Mouse (Mus musculus): ENCODE data around the gene Kdm4a.

Gene Kdm4a
- long read RNA-seq, experiment 1 = 0 reads
- long read RNA-seq, experiment 2, partial matches to known transcripts = 2 of 3 reads
- long read RNA-seq, experiment 2, other reads (novel, unspliced or antisense) = 1 of 3 reads

DNA sequence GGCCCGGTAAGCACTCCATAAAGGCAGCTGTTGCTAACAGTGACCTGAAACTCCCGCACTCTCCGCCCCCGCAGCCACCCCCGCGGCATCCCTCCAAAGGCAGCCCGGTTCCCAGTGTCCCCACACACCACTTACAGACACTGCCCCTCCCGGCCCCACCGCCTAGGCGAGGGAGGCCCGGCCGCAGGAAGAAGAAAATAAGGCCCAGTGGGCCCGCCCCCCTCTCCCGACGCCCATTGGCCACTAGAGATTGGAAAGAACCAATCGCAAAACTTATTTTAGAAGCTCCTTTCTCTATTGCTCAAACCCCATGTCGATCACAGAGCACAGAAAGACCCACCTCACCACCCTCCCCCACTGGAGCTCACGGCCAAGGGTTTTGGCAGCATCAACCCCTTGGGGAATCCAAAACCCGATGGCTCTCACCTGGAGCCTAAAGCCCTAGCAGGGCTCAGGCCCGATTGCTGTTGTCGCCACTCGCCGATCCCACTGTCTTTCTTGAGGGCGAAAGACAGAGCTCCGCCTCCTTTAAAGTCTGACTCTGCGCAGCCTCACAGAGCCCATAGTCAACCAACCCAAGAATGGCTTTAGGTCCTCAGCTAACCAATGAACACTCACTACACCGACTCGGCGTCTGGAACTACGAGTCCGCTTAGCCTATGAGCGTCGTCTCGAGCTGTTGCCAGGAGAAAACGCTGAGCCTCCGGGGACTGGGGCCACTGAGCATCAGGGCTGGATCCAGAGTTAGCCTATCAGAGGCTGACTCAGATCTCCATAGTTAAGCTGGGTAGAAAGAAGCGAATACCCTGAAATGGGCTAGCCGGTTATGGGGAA is at the start of gene Kdm4a:
Gene Kdm4a (minus strand): TSS at position 577 of the 834 bp plus-strand sequence.
- intact Hi-C loops (cut with DNase I) = no loop called here

DNA sequence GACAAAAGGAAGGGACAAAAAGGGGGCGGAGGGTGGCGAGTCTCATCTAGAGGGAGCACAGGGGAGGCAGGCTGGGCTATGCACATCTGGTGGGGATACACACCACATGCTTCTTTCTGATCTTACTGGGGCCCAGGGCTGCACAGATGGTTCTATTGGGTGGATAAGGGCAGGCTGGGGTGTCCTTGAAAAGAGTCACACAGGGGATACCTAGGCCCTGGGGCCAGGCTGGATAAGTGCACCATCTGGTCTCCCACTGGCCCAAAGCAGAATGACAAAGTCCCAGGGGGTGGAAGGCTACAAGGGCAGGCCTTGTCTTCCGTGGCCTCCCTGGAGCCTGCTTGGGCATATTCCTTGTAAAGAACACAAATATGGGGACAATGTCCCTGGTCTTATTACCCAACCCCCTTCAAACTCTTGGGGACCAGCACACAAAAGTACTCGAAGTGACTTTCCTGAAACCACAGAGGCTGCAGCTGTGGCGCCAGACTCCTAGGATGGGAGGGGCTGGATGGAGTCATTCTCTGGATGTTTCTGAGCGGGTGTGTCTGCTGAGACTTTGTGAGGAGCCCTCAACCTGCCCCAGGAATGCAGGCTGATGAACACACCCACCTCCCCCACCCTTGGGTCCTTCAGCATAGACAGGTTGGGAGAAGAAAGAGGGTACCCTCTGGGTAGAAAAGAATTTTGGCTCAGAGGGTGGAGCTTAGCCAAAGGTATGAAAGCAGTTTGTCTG is 49.4 kb upstream of the Kdm4a start:
- intact Hi-C loops (cut with DNase I) = no loop called here

DNA sequence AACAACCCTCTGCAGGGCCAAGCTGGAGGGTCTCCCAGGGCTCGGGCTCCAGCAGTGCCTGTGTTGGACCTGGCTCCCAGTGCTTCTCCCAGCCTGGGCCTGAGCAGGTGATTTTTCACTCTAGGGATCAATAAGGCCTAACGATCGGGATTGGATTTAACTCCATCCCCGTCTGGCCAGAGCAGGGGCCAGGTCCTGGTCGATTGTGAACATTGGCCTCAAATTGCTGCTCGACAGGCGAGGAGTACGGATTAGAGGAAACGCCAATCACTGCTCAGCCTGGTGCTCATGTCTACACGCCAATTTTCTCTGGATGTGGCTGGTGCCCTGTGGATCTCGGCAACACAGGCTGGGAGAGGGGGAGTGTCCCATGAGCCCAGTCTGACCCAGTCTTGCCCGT is 47.6 kb upstream of the Kdm4a start:
- intact Hi-C loops (cut with DNase I) = no loop called here

DNA sequence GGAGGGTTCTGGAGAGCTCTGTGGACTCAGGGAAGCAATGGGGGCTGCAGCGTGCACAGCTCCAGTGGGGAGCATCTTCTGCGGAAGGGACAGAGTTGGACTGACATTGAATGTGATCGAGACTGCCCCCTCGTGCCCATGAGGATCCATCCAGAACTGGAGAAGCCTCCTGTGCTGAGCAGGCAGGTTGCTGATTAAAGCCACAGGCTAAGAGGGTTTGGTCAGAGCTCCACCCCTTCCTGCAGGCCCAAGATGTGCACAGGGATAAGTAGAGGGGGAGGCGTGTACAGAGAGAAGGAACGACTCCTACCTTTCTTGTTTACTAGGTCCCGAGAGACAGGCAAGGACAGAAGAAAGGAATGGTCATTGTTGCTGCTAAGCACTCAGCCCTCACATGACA is 41.4 kb upstream of the Kdm4a start:
- intact Hi-C loops (cut with DNase I) = no loop called here

DNA sequence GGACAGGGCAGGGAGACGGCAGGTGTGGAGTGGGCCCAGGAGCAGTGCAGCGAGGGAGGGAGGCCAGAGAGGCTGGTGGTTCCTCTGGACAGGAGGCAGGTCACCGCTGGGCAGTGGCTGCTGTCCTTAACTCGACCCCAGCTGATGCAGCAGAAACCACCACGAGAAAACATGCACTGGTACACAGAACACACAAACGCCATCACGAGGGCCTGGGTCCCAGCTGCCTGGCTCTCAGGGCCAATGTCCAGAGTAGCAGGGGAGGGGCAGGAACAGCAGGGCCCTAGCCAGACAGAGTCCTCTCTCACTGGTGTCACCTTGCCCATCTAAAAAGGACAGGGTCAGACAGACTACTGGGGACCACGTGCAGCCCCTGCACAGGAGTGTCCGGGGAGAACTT is 40.9 kb upstream of the Kdm4a start:
- intact Hi-C loops (cut with DNase I) = no loop called here

DNA sequence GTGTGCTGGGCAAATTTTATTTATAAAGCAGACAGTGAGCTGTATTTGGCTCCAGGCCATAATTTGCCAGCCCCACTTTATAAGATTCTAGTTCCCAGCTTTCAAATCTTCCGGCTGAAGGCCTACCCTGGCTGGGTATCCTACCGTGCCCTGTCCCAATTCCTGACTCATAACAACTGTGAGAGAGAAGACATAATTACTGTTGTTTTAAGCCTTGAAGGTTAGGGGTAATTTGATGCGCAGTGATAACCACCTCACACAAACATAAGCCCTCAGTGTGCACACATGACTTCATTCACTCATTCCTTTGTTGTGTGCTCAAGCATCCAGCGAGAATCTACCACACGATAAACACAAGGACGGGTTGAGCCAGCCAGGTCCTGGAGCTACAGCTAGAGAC is 39.6 kb upstream of the Kdm4a start:
- intact Hi-C loops (cut with DNase I) = loop anchor here (10.0 kb wide), 1 partner anchor 355 kb away; no protein-coding TSS in a partner anchor

DNA sequence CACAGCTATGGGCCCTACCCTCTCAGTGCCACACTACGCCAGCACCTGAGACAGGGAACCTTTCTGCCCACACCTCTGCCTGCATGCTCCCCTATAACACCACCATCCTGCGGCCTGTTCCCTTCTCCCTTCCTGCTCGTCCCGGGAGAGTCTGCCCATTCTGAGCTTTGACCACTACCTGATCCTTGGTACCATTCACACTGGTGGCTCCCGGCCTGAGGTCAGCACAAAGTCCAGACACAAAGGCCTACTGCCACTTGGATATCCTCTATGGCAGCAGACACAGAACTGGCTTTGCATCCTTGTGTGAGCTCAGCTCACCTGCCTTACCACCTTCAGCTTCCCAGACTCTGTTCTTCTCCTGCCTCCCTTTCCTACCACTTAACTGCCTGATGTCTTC is 38.7 kb upstream of the Kdm4a start:
- intact Hi-C loops (cut with DNase I) = loop anchor here (10.0 kb wide), 1 partner anchor 356 kb away; no protein-coding TSS in a partner anchor

DNA sequence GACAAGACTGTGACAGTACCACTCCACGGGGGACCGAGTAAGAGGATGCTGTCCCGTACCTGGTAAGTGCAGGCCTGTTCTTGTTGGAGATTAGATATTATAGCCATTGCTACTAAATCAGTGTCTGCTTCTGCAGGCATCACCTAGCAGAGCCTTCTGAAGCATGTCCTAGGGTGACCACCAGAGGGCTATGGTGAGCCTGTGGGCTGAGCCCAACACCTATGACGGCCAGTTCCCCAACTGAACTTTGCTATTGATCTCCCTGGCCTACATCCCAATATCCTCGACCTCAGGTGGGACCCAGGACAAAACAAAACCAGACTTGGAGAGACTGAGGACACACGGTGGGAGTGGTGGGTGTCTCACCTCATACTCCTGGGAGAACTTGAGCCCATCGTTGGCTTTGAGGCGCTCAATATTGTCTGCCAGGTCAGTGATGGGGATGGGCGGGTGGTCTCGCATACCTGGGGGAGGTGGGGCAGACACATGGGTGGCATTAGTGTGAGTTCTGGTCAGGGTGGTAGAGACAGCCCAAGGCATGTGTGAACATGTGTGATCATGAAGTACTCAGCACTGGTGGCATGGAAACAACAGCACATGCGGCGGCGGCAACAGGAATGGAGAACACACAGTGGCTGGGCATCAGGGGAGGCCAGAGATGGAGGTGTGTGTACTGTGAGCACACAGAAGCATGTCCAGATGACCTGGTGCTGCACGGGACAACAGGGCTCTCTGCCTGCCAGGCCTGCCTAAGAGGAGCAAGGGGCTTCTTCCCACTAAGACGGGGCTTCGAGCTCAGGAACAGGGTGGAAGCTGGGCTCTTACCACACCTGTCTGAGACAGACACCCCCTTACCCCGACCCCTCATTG is 37.1 kb upstream of the Kdm4a start:
- intact Hi-C loops (cut with DNase I) = loop anchor here (1.0 to 10.0 kb wide), 2 partner anchors 76 to 358 kb away; no protein-coding TSS in a partner anchor

DNA sequence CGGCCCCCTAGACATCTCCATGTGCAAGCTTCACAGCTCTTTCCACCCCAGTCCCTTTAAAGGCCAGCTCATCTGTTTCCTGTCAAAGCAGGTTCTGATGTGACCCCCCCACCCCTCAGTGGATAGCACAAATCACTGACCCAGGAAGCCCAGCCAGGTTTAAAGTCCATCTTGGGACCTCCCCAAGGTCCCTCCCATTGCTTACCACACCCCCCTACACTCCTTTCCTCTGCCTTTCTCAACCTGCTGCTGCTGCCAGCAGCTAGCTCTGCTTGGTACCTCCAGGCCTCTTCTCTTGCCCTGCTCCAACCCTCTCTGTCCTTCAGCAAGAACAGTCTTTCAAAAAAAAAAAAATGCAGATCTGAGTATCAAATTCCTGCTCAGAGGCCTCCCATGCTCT is 35.0 kb upstream of the Kdm4a start:
- intact Hi-C loops (cut with DNase I) = loop anchor here (10.0 kb wide), 1 partner anchor 360 kb away; no protein-coding TSS in a partner anchor

DNA sequence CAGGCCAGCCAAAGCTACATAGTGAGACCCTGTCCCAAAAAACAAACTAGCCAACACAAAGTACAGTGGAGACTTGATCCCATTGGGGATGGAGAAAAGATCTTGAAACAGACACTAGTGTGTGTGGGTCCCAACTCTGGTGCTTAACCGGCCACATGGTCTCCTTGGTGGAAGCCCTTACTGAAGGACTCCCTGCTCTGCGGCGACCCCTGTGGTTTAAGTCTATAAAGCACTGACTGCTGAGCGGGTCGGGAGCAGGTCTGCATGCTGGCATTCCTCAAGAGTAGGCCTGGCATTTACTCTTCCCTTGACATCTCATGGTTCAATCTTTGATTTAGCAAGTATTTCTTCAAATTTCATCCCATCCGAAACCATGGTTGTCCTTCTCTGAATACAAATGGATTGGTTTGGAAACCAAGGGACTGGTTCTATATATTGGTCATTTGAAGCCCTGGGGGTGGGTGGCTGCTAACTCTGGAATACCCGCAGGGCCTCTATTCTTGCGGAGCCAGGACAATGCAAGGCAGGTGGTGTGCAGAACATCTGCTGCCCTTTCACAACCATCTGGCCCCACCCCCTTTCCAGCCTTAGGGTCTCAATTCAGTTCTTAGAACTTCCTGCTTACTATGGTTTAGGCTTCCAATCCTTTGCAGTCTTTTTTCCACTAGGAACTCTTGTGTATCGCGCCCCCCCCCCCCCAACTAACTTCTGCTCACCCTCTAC is 27.2 kb upstream of the Kdm4a start:
- intact Hi-C loops (cut with DNase I) = no loop called here

DNA sequence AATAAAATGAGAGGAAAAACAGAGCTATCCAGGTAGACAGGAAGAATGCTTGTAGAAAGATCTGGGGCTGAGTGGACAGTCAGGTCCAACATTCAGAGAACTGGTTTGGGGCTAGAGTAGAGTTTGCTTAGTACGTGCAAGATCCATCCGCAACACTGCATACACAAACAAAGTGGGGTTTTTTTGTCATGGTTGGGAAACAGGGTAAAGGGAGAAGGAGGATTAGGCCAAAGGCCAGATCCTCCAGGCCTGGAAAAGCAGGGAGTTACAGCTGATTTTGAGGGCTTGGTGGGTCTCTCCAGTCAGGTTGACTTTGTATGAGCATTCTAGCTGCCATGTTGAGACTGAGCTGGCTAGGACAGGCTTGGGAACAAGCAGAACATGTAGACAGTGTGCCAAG is 26.1 kb upstream of the Kdm4a start:
- intact Hi-C loops (cut with DNase I) = no loop called here

DNA sequence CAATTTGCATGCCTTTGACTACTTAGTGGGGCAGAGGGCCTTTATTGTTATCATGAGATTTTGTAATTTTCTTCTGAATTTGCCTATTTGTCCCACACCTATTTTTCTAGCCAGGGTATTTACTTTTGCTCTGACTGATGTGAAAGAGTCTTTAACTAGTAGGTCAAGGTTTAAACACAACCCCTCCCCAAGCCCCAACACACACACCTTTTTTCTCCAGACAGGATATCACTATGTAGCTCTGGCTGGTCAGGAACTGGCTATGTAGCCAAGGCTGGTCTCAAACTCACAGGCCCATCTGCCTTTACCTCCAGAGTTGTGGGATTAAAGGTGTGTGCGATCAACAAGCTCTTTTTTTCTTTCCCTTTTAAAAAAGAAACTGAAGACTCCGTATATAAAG is 19.2 kb upstream of the Kdm4a start:
- intact Hi-C loops (cut with DNase I) = no loop called here

DNA sequence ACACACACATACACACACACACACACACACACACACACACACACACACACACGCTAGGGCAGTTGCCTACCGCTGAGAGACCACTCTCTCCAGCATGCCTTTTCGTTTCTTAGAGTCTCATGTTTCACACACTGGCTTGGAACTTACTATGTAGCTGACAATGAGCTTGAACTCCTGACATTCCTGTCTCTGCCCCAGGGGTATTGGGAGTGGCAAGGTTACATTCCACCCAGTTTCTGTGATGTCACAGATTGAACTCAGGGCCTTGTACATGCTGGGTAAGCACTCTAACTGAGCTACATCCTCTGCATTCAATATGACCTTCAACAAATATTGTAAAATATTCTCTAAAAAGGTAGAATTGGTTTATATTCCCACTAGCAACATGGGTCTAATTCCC is 18.8 kb upstream of the Kdm4a start:
- intact Hi-C loops (cut with DNase I) = no loop called here

DNA sequence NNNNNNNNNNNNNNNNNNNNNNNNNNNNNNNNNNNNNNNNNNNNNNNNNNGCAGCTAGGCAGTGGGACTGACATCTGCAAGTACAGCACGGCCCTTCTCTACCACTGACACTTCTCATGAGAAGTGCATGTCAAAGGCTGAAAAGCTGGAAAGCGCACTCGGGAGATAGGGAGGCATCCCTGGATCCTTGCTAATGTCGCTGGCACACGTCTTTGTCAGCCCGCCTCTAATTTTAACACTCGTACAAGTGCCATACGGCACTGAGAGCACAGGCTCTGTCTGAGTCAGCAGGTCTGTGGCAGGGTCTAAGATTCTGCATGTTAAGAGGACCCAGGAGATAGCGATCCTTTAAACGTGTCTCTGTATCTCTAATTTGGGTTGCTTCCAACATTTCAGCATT is 16.3 kb upstream of the Kdm4a start:
- intact Hi-C loops (cut with DNase I) = no loop called here

DNA sequence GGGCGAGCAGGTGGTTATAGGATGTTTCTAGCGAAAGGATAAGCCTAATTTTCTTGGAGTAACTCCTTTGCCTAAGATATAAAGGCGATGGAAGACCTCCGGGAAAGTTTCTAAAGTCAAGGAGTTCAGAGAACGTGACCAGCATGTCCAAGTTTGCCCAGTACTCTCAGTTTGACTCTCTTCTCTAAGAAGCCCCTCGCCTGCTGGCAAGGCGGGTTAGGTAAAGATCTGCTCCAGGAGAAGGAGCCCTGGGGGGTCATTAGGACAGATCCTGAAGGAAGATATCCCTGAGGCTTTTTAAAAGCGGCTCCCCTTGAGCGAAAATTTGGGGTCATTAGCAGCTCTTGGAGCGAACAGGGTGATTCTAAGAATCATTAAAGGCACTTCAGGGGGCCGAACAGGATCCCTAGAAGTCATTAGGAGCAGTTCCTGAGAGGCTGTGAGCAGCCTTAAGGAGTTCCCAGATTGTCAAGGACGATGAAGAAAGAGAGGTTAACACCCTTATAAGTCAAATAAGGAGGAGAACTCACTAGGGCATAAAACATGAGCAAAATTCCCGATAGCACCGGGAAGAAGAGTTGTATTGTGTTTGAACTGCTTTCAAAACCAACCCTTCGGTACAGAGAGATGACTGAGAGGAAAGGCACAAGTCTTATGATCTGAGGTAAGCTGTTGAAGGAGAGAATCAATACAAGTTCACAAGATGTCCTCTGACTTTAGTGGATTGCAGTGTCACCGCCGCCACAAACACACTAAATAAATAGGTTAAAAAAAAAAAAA is 648 bp upstream of the Kdm4a start:
- intact Hi-C loops (cut with DNase I) = no loop called here

DNA sequence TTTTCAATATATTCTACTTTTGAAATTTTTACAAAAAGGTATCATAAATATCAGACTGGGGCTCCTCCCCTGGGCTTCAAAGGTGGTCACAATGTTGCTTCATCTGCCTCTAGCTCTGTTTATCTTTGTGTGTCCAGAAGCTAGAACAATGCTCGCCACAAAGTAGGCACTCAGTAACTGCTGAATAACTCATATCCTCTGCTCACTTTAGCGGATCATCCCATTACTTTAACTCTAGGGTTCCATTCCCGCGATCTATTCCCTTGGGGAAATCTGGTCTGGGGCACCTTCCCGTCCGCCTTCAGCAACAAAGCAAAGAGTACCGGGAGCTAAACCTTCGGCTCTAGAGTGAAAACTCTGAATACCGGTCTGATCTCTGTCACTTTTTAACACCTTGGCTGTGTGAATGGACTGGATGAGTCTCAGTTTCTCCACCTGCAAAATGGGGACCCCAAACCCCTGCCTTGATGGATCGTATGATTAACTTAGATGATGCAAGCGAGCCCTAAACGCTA is 834 bp downstream of the Kdm4a start:
- intact Hi-C loops (cut with DNase I) = no loop called here

DNA sequence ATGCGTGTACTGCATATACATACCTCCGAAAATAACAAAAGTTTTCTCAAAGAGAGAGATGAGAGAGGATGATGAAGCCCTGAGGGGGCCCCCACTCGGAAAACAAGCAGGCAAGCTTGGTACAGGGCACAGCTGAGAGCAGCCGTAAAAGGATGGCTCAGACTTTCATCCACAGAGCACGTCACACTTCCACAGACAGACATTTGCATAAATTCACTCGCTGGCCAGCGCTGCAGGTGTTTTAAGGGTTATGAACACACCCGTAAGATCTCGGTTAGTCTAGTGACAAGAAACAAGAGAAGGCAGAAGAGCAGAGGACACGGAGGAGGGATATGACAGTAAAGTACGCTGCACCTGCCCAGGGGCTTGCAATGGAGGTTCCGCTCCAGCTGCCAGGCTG is 7.4 kb downstream of the Kdm4a start:
- intact Hi-C loops (cut with DNase I) = no loop called here

DNA sequence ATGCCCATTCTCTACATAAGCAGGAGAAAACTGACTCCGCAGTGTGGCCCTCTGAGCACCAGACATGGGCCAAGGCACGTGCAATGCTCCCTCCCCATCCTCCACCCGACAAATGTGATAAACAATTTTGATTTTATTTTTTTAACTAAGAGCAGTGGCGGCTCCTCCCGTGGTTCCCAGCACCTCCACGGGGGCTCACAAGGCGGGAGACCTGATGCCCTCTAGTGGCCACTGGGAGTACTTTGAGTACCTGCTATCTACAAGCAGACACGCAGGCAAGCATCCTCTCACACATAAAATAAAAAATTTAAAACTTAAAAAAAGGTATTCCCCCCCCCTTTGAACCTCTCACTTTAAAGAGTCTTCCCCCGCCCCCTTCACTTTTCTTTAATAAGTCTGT is 8.8 kb downstream of the Kdm4a start:
- intact Hi-C loops (cut with DNase I) = no loop called here

DNA sequence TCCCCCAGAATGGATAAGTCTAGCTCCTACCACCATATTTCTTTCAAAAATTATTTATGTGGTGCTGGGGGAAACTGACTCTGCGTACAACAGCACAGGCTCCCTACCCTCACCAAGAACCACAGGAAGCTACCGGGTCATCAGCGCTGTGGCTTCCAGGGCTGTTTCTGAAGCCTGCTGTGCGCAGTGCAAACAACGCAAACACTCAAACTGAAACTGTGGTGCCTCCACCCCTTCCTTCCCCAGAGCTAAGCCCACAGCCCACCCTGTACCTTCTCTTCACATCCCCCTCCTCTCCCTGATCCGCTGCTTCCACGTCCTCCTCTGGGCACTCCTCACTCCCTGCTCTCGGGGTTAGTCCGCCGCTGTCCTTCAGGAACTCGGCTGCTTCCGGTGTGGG is 17.7 kb downstream of the Kdm4a start:
- intact Hi-C loops (cut with DNase I) = no loop called here

DNA sequence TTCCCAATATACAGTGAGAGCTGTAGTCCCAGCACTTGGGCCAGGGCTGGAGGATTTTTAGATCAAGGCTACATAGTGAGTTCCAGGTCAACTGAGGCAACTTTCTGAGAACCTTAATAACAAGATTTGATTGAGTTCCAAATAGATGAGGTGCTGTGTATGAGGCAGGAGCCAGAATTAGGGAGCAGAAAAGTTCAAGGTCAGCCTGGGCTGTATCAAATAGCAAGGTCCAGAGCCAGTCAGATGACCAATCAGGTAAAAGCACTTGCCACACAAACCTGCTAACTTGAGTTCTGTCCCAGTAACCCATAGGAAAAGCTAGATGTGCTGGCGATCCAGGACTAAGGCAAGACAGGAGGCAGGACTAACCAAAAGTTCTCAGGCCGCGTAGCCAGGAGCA is 22.2 kb downstream of the Kdm4a start:
- intact Hi-C loops (cut with DNase I) = loop anchor here (5.0 kb wide), 1 partner anchor 65 kb away; no protein-coding TSS in a partner anchor
